Mouse (Mus musculus) spleen, adult 2 months (tissue): Measurements from ENCODE around the gene D430041D05Rik.

Experiments
- CTCF ChIP-seq: fragments of 200-500 bp; IDR thresholded peaks from 2 replicates; pipeline ENCODE4 v1.5.1; 2011; ENCODE audit warnings: mild to moderate bottlenecking, inconsistent platforms; ENCODE audit not compliant: insufficient read depth, insufficient read length, insufficient replicate concordance; ENCODE audit errors: extremely low read depth
- POLR2A ChIP-seq: fragments of 200-500 bp; IDR thresholded peaks from 2 replicates; pipeline ENCODE4 v1.6.1; 2011; ENCODE audit warnings: low read depth, low read length, inconsistent platforms

DNA sequence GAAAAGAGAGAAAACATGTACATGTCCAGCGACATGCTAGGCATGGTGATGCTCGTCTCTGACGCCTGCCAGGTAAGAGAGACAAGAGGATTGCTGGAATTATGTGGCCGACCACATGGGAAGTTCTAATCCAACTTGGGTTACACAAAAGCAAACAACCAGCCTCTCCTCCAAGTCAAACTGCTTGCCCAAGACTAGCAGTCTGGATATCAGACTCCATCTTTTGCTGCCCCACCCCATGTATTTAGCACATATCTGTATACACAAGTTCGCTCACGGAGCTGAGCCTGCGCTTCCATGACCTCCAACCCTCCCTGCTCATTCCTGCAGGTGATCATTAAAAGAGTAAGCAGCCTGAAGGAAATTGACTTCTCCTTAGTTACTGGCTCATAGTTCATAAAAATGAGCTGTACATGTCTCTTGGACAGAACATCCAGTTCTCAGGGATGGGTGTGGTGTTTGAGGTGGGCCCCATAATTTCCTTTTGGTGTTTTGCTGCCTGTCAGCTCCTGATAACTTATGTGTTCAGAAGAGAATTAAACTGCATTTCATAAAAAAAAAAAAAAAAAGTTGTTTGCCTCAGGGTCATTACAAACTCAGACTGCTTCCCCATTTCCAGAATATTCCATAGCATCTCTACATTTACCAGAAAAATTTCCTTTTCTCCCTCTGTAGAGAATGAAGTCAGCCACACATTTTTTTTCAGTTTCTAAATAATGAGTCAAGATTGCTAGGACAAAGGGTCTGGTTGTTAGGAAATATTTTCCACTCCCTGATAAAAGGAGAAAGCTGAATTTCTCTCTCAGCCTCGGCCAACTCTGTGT is 288.9 kb downstream of the D430041D05Rik start:
- TF ChIP-seq POLR2A (no peak), CTCF (no peak)
